Mouse (Mus musculus) liver, postnatal 0 days (tissue): Measurements from ENCODE around the gene Slc30a10.

ENCODE experiments used
- CTCF ChIP-seq: sonication (generic); IDR thresholded peaks from 2 replicates; pipeline ENCODE4 v1.5.1; 2016; ENCODE audit warnings: antibody characterized with exemption, low read depth
- EP300 ChIP-seq: IDR thresholded peaks from 2 replicates; pipeline ENCODE4 v1.6.1; 2016; ENCODE audit warnings: antibody characterized with exemption, low read depth, mild to moderate bottlenecking

DNA sequence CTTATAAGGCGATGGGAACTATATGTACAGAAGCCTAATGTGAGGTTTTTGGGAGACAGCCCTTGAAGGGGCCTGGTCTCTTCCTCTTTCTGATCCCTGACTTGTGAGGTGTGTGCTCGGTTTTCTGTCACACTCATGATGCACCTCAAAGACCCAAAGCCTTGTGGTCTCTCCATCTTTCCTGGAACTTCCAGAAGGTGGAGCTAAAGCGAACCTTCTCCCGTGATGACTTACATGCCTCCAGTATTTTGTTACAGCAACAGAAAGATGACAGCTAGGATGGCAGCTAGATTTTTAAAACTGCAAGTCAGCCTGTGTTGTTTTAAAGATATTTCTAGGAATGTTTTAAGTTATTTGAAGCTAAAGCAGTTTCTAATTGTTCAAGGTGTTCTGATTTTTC lies 25.2 kb downstream of the Slc30a10 start:
- TF ChIP-seq EP300 (no peak), CTCF (no peak)
